Mouse (Mus musculus) heart, embryonic 15.5 days (tissue): ENCODE data around the gene Tent5d. TPM values are rescaled to one million over a fixed set of nuclear protein-coding genes. Genes with fewer than 3 reads are reported as not detected.

Experiments used
- ATAC-seq: fragments of 200-750 bp; cut with Nextera tagmentation; replicated peaks from 2 replicates; pipeline ENCODE4 v1.8.0; 2017; ENCODE audit warnings: low read depth, moderate TSS enrichment; ENCODE audit not compliant: insufficient number of reproducible peaks, insufficient read depth, low FRiP score
- H3K27ac ChIP-seq: fragments of 300-500 bp; sonication (generic); 2 replicates; pipeline ENCODE4 v1.5.1; 2015; ENCODE audit warnings: mild to moderate bottlenecking, inconsistent platforms
- H3K27me3 ChIP-seq: fragments of 300-500 bp; sonication (generic); 2 replicates; pipeline ENCODE4 v1.6.1; 2015; ENCODE audit warnings: inconsistent platforms
- H3K36me3 ChIP-seq: fragments of 300-500 bp; sonication (generic); 2 replicates; pipeline ENCODE4 v1.6.1; 2015; ENCODE audit warnings: mild to moderate bottlenecking, inconsistent platforms
- H3K4me1 ChIP-seq: fragments of 300-500 bp; sonication (generic); replicated peaks from 2 replicates; pipeline ENCODE4 v1.6.1; 2015; ENCODE audit warnings: inconsistent platforms
- H3K4me2 ChIP-seq: fragments of 300-500 bp; sonication (generic); 2 replicates; pipeline ENCODE4 v1.6.1; 2015; ENCODE audit warnings: inconsistent platforms, mild to moderate bottlenecking, moderate library complexity
- H3K4me3 ChIP-seq: fragments of 300-500 bp; sonication (generic); 2 replicates; pipeline ENCODE4 v1.5.1; 2015; ENCODE audit warnings: mild to moderate bottlenecking, inconsistent platforms
- H3K9ac ChIP-seq: fragments of 300-500 bp; sonication (generic); 2 replicates; pipeline ENCODE4 v1.6.1; 2015; ENCODE audit warnings: mild to moderate bottlenecking, inconsistent platforms
- H3K9me3 ChIP-seq: fragments of 300-500 bp; sonication (generic); replicated peaks from 2 replicates; pipeline ENCODE4 v1.6.1; 2016; ENCODE audit warnings: inconsistent platforms
- WGBS: fragments of 180-500 bp; shearing (Covaris S2); methylation state at CpG from one replicate; pipeline ENCODE4 v1.1.7; 2015; ENCODE audit warnings: mixed read lengths; 5-methylcytosine and 5-hydroxymethylcytosine counted together
- polyA plus RNA-seq: library from polyadenylated mRNA; unstranded; fragments of >200 nt; fragmentation: Nextera tagmentation; extraction: Ambion mirVana; gene quantifications from 2 replicates; pipeline ENCODE4 v1.2.1, GENCODE M21; 2015

Tent5d gene
- polyA plus RNA-seq = 1.2 and 1.4 TPM in 2 replicates

DNA sequence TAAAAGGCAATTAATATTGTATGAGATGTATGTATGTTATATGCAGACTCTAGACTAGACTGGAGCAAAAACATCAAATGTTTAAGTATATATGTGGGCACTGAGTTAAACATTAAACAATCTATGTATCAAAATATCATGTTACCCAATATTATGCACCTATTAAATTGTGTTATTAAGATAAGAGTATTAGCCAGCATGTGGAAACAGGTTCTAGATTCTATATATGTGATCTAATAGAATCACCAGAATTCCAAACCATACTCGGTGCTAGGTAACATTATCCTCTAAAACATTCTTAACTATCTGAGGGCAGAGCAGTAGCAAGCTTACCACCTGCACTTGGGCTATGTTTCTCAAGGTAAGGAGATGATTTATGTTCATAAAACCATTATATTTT lies at the start of gene Tent5d:
Tent5d (plus strand) TSS at position 301 of the 400 bp plus-strand sequence.
- no peaks in the 10 kb centered on the region for H3K4me1 ChIP-seq
- no peaks in the 10 kb centered on the region for H3K27me3 ChIP-seq
- 55% methylated on average over 1 of the region's 1 CpGs for WGBS
- no peak within 1 kb of the TSS for H3K27ac ChIP-seq
- no peak for ATAC-seq
- no peaks in the 10 kb centered on the region for H3K9me3 ChIP-seq
- H3K9ac ChIP-seq = no peak within 1 kb of the TSS
- no peak within 1 kb of the TSS for H3K4me3 ChIP-seq
- no peak within 1 kb of the TSS for H3K4me2 ChIP-seq
- H3K36me3 ChIP-seq = no peaks in the 10 kb centered on the region

- Histone ChIP-seq H3K4me3 (no peak overlapping the region), H3K9ac (no peak overlapping the region), H3K4me2 (no peak overlapping the region), H3K27me3 (no peaks in the 10 kb centered on the region), H3K9me3 (no peaks in the 10 kb centered on the region), H3K36me3 (no peaks in the 10 kb centered on the region), H3K4me1 (no peaks in the 10 kb centered on the region), H3K27ac (no peak overlapping the region)
- 15% methylated on average over 3 of the region's 3 CpGs for WGBS
- no peak for ATAC-seq
Measured at GRCm38 (mm10) chrX:107767896-107768295, 24.5 kb upstream of the Tent5d start.

DNA sequence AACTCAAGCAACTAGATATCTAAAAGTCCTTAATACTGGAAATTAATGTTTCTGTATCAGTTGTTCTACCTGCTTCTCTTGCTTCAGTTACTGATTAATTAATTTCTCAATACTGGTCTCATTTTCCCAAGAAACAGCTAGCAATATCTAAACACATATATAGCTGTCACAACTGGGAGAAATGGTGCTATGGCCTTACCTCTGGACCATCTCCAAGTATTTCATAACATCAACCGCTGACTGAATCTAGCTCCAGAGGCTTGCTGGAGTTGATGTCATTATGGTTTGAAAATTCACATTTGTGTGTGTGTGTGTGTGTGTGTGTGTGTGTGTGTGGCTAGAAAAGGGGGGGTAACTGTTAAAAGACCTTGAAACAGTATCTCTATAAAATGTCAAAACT lies 2.3 kb upstream of the Tent5d start:
- no peaks in the 10 kb centered on the region for H3K4me1 ChIP-seq

DNA sequence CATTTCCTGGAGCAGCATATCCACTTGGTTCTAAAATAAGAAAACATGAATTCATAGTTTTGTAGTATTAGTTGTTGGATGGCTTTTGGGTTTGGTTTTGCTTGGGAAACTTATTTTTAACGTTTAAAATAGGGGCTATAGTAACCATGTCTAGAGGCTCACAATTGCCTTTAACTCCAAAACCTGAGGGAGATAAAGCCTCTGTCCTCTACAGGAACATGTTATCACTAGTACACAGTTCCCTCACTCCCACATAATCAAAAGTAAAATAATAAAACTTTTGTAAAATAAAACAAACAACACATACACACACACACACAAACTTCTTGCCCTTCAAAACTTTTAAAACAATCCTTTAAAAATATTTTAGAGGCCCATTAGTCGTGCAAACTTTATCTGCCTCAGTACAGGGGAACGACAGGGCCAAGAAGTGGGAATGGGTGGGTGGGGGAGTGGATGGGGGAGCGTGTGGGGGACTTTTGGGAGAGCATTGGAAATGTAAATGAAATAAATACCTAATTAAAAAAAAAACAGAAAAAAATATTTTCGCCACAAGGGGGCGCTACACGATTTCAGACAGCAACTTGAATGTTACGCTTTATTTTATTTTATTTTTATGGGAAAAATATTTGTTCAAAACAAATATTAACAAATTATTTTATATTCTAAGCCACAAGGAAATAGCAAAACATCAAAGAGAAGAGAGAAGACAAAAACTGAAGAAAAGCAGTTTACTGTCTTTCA lies 1.5 kb upstream of the Tent5d start:
- ATAC-seq = no peak
- Histone ChIP-seq H3K9ac (no peak overlapping the region), H3K27me3 (no peaks in the 10 kb centered on the region), H3K27ac (no peak overlapping the region), H3K4me3 (no peak overlapping the region), H3K36me3 (no peaks in the 10 kb centered on the region), H3K4me1 (no peaks in the 10 kb centered on the region), H3K9me3 (no peaks in the 10 kb centered on the region), H3K4me2 (no peak overlapping the region)
- WGBS = 23% methylated on average over 8 of the region's 8 CpGs

More for the DNA sequence above, 2.3 kb upstream of the Tent5d start:
- no peak overlapping the region for H3K4me2 ChIP-seq
- no peaks in the 10 kb centered on the region for H3K27me3 ChIP-seq
- 83% methylated on average over 1 of the region's 1 CpGs for WGBS
- H3K4me3 ChIP-seq = no peak overlapping the region
- no peak for ATAC-seq
- no peaks in the 10 kb centered on the region for H3K36me3 ChIP-seq
- no peak overlapping the region for H3K9ac ChIP-seq
- no peak overlapping the region for H3K27ac ChIP-seq
- H3K9me3 ChIP-seq = no peaks in the 10 kb centered on the region

GRCm38 (mm10) chrX:107795785-107796184 lies 3.4 kb downstream of the Tent5d start:
- no peak overlapping the region for H3K27ac ChIP-seq
- 58% methylated on average over 1 of the region's 1 CpGs for WGBS
- no peaks in the 10 kb centered on the region for H3K36me3 ChIP-seq
- no peak overlapping the region for H3K4me3 ChIP-seq
- no peaks in the 10 kb centered on the region for H3K9me3 ChIP-seq
- H3K4me1 ChIP-seq = no peaks in the 10 kb centered on the region
- H3K4me2 ChIP-seq = no peak overlapping the region
- no peaks in the 10 kb centered on the region for H3K27me3 ChIP-seq
- no peak for ATAC-seq
- no peak overlapping the region for H3K9ac ChIP-seq

- 65% methylated on average over 2 of the region's 2 CpGs for WGBS
- no peak overlapping the region for H3K9ac ChIP-seq
- no peak overlapping the region for H3K4me3 ChIP-seq
- H3K36me3 ChIP-seq = no peaks in the 10 kb centered on the region
- H3K4me2 ChIP-seq = no peak overlapping the region
- H3K27ac ChIP-seq = no peak overlapping the region
- H3K9me3 ChIP-seq = no peaks in the 10 kb centered on the region
- no peaks in the 10 kb centered on the region for H3K4me1 ChIP-seq
- no peak for ATAC-seq
- H3K27me3 ChIP-seq = no peaks in the 10 kb centered on the region
Measured at GRCm38 (mm10) chrX:107796919-107797318, 4.5 kb downstream of the Tent5d start.

GRCm38 (mm10) chrX:107812120-107812519 lies 19.7 kb downstream of the Tent5d start:
- Histone ChIP-seq H3K9ac (no peak overlapping the region), H3K27ac (no peak overlapping the region), H3K4me3 (no peak overlapping the region), H3K9me3 (no peaks in the 10 kb centered on the region), H3K36me3 (no peaks in the 10 kb centered on the region), H3K4me1 (no peaks in the 10 kb centered on the region), H3K4me2 (no peak overlapping the region), H3K27me3 (no peaks in the 10 kb centered on the region)
- no peak for ATAC-seq

DNA sequence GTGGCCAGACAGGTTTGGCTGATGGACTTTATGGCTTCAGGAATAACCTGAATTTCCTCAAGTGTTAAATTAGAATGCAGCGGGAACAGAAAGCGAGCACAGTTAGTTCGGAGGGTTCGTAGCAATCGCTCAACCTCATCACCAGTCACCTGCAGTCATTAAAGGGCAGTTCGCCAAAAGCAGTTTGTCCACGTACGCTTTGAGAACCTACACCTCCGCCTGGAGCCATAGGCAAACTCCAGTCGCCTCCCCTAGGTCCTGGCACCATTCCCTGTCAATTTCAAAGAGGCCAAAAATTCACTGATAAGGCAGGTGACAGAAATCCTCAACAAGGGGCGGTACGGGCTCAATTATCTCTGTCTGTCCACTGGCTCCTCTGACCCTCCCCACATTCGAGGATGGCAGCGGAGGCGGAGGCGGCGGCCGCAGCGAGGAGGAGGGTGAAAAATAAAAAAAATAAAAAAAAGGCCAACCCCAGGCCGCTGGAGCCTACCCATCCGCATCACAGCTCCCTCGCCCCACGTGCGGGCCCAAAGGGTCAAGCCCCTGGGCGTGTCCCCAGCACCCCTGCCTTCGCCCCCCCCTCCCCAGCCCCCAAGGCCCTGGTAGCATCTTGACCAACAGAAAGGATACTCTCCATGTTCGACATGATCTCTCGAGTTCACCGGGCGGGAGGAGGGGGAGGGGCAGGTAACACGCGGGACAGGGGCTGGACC lies 23.3 kb downstream of the Tent5d start:
- H3K4me3 ChIP-seq = peak overlapping the region; percentile 71
- H3K27me3 ChIP-seq = no peaks in the 10 kb centered on the region
- 14% methylated on average over 31 of the region's 32 CpGs for WGBS
- no peaks in the 10 kb centered on the region for H3K9me3 ChIP-seq
- H3K4me1 ChIP-seq = no peaks in the 10 kb centered on the region
- peak overlapping the region; percentile 57 for H3K4me2 ChIP-seq
- no peaks in the 10 kb centered on the region for H3K36me3 ChIP-seq
- peak overlapping the region; percentile 56 for H3K9ac ChIP-seq
- peak; percentile 79 for ATAC-seq
- H3K27ac ChIP-seq = peak overlapping the region; percentile 82

GRCm38 (mm10) chrX:107816218-107816554 lies 23.8 kb downstream of the Tent5d start, which contains the start of gene 2610002M06Rik:
Gene 2610002M06Rik (minus strand): TSS chrX:107816334.
- ATAC-seq = peak; percentile 94
- Histone ChIP-seq H3K4me1 (no peaks in the 10 kb centered on the region), H3K36me3 (no peaks in the 10 kb centered on the region), H3K4me3 (peak within 1 kb of the TSS; percentile 71), H3K27ac (peak within 1 kb of the TSS; percentile 82), H3K9me3 (no peaks in the 10 kb centered on the region), H3K27me3 (no peaks in the 10 kb centered on the region), H3K4me2 (peak within 1 kb of the TSS; percentile 57), H3K9ac (peak within 1 kb of the TSS; percentile 56)
- 11% methylated on average over 28 of the region's 28 CpGs for WGBS

- ATAC-seq = no peak
- peak overlapping the region; percentile 54 for H3K4me2 ChIP-seq
- no peaks in the 10 kb centered on the region for H3K36me3 ChIP-seq
- WGBS = 73% methylated on average over 6 of the region's 6 CpGs
- no peaks in the 10 kb centered on the region for H3K9me3 ChIP-seq
- no peaks in the 10 kb centered on the region for H3K27me3 ChIP-seq
- no peak overlapping the region for H3K9ac ChIP-seq
- H3K27ac ChIP-seq = no peak overlapping the region
- H3K4me1 ChIP-seq = no peaks in the 10 kb centered on the region
- H3K4me3 ChIP-seq = peak overlapping the region; percentile 71
Measured at GRCm38 (mm10) chrX:107816726-107817125, 24.3 kb downstream of the Tent5d start.

GRCm38 (mm10) chrX:107858165-107858564 lies 65.8 kb downstream of the Tent5d start:
- Histone ChIP-seq H3K27me3 (no peaks in the 10 kb centered on the region), H3K9me3 (no peaks in the 10 kb centered on the region), H3K27ac (no peak overlapping the region), H3K4me2 (no peak overlapping the region), H3K9ac (no peak overlapping the region), H3K4me3 (no peak overlapping the region), H3K36me3 (no peaks in the 10 kb centered on the region), H3K4me1 (no peaks in the 10 kb centered on the region)
- no peak for ATAC-seq
- WGBS = 26% methylated on average over 4 of the region's 4 CpGs
